Mouse (Mus musculus) left cerebral cortex, adult 9 months (tissue): ENCODE data around the gene Med10.
A peak's percentile ranks its signal among the peaks of the same experiment; 100 is the strongest.

ENCODE experiments used
- DNase-seq, 2 experiments: peaks; one replicate each; pipeline ENCODE4 v3.0.0; 2022; ENCODE audit warnings: low spot score in 2 of 2

Med10 gene

DNA sequence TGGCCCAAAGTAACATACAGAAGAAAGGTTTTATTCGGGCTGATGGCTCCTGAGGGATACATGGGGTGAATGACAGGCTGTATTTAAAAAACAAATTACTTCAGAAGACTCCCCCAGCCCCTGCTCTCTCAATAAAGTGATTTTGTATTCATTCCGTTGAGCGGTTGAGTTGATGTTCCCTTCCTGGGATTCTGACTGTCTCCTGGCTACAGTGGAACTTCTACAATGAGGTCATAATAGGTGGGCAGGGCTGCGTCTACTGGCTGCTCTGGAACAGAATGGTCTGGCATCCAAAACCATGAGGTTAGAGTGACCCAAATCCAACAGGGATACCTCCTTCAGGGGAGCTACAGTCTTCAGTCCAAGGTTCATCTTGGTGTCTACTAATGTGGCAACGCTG is at the start of gene Med10:
Gene Med10 (plus strand): TSS at position 301 of the 400 bp plus-strand sequence.
- DNase-seq: no peak

DNA sequence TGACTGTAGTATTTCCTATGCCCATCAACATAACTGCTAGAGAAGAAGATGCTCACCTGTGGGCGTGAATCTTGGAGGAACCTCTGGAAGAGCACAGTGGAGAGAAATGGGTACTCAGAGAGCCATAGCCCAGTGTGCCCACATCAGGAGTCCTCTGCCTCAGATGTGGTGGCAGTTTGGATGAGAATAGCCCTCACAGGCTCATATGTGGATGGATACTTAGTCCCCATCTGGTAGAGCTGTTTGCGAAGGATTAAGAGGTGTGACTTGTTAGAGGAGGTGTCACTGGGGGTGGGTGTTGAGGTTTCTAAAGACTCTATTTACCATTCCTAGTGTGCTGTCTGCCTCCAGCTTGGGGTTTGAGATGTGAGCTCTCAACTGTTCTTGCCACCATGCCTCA is 49.3 kb upstream of the Med10 start:
- no peak for DNase-seq

DNA sequence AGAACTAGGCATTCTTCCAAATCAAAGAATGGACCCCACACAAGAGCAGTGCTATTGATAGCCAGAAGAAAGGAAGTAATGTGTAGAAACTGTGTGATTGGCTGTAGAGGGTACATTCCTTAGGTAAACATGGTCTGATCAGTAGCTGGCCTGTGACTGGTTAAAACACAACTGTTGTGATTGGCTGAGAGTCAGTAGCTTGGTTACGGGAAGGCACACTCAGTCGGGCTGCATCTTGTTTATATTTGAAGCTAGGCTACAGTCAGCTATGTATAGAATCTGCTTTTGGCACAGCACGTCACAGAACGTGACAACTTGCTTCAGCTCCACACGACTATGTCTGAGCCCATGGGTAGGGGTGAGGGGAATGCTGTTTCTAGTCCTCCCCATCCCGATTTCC is 43.2 kb upstream of the Med10 start:
- peak in 1 of 2 experiments; percentile 53 for DNase-seq

DNA sequence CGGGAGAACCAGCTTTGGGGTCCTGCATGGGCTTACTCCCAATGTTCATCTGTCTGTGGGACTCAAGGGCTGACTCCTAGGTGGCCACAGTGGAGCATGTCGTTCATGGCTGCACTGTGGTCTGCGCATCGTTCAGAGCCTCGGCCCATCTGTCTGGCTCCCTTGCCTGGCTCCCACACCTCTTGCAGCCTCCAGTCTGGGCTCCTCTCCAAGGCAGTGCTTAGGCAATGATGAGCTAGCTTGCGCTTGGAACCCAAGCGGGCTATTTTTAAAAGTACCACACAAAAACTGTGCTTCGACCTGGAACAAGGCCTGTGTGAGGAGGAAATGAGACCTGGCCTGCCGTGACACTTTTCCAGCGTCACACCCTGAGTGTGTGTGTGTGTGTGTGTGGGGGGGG is 40.8 kb upstream of the Med10 start:
- peak; percentile 68 to 89 for DNase-seq

DNA sequence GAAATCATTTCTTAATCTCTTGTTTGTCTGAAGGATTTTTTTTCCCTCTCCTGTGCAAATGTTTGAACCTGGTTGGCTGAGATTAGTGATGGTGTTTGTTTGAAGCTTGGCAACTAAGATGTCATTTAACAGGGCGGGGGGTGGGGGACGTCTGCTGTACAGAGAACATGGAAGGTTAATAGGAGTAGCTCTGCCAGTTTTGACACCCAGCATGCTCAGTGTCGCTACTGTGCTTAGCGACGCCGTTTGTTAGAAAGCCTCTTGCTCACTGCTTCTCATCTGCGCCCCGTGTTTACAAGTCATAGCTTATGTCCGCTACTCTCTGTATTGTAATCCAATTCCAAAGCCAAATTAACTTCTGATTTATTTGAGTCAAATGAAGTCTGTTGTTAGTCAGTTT is 37.5 kb upstream of the Med10 start:
- DNase-seq: no peak

DNA sequence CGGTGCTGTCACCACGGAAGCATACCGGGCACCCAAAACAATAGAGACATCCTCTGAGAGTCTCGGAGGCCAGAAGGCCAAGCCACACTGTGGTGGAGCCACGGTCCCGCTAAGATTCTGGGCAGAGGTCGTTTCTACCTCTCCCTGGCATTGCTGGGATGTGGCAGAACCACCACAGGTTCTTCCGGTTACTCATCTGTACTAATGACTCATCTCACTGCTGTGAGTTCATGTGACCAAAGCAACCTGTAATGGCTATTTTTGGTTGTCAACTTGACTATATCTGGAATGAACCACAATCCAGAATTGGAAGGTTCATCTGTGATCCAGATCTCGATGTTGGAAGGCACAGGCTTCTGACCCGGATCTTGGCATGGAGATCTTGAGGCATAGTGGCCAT is 34.0 kb upstream of the Med10 start:
- DNase-seq: no peak

DNA sequence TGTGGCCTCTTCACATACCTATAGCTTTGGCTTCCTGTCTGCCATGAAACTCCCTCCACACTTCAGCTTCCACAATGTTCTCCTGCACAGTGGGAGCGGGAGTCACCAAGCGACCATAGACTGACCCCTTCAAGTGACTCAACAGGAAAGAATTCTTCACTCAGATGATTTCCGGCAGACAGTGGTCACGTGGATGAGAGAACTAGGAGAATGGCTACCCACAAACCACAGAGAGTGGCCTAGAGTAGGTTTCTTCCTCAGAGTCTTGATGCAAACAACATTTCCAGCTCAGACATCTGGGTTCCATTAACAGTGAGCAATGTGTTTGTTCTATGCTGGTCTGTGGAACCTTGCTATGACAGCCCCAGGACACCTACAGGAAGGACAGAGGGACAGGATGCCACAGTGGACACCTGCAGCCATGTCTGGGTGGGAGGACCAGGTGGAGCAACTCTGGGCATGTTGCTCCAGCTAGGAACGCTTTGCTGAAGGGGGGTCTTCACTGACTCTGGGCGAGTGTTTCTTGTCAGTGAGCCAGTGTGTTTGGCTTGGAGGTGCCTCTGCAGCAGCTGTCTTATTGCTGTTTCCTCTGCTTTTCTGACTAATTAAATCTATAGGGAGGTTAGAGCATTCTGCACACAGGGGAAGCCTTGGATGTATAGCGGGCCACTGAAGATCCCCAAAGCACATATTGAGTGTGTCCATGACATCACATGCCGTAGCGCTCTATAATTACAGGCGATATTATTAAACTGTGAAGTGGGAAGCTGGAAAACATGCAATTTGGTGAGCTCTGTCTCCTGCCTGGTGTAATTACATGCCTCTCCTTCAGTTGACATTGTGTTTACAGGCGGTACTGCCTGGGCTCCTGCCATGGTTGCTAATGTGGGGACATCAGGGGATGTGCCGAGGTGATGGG is 31.4 kb upstream of the Med10 start:
- DNase-seq: peak in 1 of 2 experiments; percentile 55

DNA sequence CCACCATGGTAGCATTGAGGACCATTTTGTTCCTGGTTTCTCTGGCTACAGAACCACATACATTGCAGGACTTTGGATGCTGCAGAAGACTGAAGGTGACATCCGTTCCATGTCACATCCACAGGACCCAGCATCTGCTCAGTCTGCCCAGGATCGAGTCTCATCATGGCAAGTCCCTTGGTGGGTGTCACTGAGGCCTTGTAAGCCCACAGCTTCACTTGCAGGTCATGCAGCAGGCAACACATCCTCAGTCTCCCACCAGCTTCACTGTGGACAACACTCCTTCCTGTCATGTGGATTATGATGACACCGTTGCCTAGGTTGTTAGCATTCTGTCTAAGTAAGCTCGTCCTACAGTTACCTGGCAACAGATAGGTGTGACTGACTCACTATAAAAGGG is 29.8 kb upstream of the Med10 start:
- DNase-seq: no peak

DNA sequence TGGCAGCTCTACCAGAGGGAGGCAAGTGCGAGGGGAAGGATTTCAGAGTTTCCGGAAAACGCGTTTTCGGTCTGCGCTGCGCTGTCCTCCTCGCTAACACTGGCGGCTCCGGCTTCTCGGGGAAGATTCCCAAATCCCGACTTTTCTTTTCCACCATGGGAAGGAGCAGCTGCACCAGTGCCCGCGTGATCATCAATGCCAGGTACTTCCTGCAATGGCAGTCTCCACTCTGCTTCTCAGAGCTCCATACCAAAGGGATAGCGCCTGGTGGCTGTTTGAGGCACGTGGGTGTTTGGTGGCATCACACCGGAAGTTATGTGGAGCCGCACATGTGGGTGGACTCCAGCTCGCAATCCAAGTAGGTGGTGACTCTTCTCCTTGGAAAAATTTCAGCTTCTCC is 24.0 kb upstream of the Med10 start:
- DNase-seq: peak; percentile 50 to 89

DNA sequence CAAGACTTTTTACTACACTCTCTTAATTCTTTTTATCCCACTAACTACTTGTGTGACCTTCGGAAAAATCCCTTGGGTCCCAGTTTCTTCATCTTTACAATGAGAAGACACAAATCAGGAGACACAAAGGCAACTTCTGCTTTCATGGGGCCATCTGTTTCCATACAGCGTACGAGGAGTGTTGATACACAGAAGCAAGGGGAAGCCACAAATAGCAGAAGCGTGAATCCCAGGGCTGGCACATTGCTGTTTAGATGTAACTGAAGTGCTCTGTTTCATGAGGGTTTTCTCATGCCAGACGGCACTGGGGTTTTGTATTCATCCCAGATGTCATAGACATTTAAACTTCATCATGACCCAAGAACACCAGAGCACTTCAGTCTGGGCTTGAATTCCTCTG is 13.5 kb upstream of the Med10 start:
- DNase-seq: no peak

DNA sequence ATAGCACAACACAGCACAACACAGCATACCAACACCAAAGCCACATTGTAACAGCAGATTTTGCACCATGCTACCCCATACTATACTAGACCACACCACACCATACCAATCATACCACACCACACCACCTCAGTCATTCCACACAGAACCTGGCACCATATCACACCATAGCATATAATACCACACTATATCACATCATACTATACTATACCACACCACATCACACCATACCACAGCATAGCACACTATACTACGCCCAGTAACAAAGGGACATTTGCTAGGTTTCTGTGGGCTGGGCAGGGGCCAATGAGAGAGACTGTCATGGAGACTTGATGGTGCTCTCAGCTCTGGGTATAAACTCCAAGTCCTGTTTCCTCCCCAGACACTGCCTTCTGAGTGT is 10.4 kb upstream of the Med10 start:
- DNase-seq: no peak

DNA sequence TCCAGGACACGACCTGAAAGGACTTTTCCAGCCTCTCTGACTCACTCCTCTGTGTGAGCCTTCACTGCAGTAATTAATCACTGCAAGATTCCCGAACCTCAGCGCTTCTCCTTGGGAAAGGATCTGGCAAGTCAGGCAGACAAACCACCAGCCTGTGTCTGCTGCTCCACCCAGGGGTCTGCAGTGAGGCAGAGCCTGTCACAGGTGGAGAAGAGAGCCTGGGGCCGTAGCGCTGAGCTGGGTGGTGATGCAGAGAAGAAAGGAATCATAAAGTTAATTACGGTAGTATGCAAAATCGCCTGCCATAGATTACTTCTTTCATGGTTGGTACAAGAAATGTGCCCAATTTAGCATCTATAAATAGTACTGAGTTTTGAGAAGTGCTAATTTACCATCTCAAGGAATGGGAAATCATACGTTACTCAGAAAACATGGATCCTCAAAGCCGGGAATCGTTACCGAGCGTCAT is 9.6 kb upstream of the Med10 start:
- no peak for DNase-seq

DNA sequence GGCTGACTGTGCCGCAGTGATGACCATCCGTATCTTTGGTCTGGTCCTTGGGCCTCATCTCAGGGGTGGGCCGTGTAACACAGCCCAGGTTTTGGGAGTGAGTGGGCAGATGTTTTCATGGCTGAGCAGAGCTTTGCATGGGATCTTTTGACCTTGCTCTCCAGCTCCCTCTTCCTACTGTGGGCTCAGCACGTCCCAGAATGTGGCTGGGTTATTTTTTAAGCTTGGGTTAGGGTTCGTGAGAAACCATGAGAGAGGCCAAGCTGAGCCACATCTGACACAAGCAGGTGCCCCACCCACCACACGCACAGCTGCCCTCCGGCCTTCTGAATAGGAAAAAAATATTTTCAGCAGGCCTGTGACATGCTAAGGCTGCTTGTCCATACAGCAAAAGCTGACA is 7.4 kb upstream of the Med10 start:
- no peak for DNase-seq

DNA sequence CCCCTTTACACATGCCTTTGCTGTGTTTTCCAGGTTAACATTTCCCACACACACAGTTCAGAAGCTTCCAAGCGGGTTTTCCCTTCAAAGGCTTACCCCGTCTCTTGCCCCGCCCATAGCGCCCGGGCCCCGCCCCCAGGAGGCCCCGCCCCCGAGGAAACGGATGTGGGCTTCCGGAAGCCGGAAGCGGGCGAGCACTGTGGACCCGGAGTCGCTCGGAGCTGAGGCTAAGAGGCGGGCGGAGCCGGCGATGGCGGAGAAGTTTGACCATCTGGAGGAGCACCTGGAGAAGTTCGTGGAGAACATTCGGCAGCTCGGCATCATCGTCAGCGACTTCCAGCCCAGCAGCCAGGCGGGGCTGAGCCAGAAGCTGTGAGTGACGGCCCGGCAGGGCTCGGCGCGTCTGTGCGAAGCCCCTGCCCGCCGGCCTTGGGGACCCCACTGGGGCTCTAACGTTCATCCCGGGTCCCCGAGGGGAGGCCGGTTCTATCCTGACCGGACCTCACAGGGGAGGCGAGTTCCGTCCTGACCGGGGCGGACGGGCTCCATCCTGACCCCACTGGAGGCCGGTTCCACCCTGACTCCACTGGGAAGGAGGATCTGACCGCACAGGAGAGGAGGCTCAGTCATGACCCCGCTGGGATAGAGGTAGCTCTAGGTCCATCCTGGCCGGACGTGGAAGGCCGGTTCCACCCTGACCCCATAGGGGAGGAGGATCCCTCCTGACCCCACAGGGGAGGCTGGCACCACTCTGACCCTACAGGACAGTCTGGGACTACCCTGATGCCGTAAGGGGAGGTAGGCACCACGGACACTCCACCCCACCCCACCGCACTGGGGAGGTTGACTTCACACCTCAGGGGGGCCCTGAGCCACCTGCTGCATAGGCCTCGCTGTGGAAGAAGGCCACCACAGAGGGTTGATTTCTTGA is 7.8 kb downstream of the Med10 start:
- DNase-seq: peak in 1 of 2 experiments; percentile 78

DNA sequence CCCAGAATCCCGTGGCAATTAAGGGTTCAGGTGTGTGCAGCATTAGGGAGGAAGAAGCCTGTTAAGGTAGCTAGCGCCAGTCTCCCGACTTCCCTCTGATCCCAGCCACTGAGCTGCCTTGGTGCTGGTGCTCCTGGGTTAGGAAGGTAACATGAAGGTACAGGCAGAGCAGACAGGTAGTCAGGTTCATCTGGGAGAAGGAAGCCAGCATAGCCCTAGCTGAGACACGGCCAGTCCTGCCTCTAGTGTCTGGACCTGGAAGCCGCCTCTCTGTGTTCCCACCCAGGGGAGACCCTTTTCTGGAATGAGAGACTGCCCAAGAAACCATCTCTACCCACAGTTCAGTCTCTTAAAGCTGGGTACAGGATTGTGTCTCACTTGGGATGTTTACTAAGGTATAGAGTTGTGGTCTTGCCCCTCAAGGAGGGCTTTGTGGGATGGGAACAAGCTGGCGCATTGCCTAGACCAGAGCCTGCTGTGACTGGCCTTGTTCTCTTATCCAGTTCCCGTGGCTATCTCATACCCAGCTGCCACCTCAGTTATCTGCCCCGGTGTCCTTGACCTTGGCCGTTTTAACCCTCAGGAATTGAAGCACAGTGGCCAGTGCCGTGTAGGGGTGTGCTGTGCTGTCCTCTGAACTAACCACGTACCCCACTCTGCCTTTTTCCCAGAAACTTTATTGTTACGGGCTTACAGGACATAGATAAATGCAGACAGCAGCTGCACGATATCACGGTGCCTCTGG is 8.9 kb downstream of the Med10 start:
- no peak for DNase-seq

DNA sequence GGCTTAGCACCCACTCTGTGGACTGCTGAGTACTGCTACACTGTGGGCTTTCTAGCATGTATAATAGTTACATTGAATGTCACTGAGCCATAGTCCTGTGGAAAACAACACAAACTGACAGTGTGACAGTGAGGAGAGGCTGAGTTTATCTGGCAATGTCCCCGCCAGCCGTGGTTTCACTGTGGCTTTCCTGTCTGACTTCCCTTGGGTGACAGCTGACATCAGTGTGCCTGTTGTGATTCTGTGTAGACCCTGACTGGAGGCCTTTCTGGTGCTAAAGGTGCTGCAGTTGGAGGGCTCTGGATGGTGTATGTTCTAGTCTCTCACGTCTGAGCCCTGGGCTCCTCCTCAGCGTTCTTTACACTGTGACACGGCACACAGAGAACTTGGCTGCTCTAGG is 11.7 kb downstream of the Med10 start:
- no peak for DNase-seq

DNA sequence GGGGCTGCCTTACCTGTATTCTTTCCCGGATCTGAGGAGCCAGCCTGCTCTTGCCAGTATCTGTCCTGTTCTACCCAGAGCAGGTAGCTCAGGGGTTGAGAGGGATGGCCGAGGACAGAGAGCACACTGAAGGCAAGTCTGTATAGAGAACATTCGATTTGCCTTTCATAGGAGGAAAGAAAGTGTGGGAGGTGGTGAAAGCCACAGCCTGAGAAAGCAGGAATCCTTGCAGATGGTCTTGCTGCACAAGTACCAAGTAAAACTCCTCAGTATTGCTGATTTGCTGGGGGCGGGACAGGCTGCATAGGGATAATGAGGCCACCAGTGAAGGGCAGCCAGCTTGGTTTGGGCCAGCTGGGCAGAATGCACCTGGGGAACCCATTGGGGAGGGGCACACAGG is 16.1 kb downstream of the Med10 start:
- DNase-seq: peak in 1 of 2 experiments; percentile 31

DNA sequence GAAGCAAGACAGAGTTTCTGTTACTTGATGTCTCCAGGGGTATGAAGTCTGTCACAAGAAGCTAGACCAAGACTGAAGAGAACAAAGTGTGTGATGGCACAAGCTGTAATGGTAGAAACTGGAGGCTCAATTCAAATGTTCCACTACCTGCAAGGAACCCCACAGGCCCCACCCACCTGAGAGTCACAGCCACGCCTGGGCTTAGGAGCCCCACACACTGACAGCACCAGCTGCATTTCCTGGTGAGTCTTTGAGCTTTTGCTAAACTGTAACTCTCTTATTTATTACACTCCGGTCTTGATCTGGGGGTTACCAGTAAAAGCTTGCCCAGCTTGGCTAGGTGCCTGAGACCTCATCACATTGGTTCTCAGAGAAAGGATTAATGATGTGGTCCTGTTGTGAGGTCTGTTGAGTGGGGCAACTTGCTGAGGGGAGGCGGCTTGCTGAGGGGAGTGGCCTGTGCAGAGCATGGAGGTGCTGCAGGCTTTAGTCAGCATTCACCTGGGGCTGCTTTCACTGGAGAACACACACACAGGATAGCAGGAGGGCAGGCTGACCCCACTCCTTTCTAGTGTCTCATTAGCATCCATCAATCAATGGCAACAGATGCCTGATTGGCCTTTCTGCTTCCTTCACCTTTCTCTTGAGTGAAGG is 19.1 kb downstream of the Med10 start:
- DNase-seq: no peak

DNA sequence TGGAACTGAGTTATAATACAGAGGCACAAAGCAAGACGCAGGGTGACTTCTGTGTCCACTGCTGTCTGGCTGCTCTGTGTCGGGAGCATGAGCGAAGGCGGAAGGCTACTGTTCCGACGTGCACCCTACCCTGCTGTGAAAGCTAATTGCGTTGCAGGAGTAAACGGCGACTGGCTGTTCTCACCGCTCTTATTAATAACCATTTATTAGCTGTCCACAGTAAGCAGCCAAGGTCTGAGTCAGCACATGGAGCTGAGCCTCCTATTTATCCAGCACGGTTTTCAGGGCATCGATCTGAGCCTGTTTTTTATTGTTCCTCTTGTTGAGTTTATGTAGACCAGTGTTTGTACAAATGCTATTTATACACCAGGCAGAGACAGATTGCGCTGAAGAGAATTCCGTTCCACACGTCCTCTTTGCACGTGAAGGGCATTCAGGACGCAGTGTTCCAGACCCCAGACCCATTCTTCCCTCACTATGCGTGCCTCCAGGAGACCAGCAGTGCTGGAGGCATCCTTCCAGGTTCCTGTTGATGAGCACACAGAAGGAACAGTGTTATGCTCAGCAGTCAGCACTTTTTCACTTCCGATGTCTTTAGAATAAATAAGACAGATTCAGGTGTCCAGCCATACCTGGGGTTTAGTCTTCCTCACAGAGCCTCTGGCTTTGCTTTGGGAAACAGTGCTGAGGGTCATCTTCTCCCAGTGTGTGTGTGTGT is 21.9 kb downstream of the Med10 start:
- no peak for DNase-seq

DNA sequence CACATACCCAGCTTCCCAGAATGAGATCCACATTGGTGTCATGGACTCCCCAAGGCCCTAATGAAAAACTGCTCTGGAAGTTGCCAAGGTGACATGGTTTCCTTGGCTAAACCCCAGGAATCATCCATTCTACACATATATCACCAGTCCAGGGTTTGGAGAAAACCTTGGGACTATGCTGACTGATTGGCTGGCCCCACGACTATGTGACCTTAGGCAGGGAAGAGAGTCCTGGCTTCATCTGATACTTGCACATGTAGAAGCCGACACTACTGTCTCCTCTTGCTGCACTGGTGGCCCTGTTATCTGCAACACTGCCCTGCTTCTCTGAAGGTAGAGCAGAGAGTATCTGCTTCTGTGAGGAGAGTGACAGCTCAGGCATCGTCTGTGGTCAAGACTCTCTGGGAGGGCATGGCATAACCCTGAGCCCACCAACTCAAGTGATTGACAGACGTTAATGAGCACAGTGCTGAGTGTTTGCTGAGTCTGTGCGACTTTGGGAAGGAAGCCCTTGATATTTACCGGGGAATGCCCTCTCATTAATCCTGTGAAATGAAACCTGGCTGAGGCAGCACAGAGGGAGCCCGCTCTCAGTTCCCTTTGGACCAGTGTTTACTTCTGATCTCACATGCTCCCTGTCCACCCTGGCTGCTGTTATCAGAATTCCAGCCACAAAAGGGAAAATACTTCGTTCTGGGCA is 23.4 kb downstream of the Med10 start:
- DNase-seq: no peak
